ENCODE assay signal across 17 mouse cellular contexts in the genomic region with DNA sequence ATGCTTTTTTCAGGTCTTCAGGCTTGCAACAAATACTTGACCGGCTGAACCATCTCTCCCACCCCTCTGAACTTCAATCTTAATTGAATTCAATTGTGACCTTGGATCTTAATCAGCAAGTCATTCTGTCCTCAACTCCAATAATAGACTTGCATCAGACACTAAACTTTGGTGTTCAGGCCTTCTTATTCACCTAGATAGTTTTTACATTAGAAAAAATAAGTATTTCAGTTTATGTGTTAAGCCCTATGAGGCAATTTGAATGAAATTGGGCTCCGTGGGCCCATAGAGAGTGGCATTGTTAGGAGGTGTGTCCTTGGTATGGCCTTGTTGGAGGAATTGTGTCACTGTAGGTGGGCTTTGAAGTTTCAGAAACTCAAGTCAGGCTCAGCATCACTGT.
DNase-seq lines count a peak whose midpoint lies in the region; ATAC-seq lines count a peak whose summit lies in the region.
"Had no signal": no experiment of that assay in that cellular context is flagged by ENCODE, and none has a peak within 500 bp of the region (broad histone marks: within the 10 kb centered on the region; RNA-seq: fewer than 3 reads in every experiment).

No protein-coding gene starts in this region.

- no peak for ATAC-seq in erythroid progenitor cell, adult 5-6 weeks (replicated peaks; ENCODE audit: low FRiP score, poor library complexity, severe bottlenecking)
- ATAC-seq: activated CD4-positive, CD25-positive, alpha-beta regulatory T cell, adult 4 months; forebrain, embryonic 14.5 days; forebrain, embryonic 16.5 days; Patski had no signal

- peak; percentile 92 for DNase-seq in ES-CJ7 (ENCODE audit: low read depth, low spot score)
- DNase-seq in R1 (ENCODE audit: low read depth, low spot score): peak; percentile 87
- no peak for DNase-seq in right cerebral cortex, postnatal 10 days (ENCODE audit: low spot score in 2 of 2)
- DNase-seq in left cerebral cortex, adult 18-20 months (ENCODE audit: low spot score in 2 of 2): no peak
- DNase-seq: adrenal gland, adult 8-10 months; adrenal gland, postnatal 14 days; adrenal gland, postnatal 36 days; cerebellum, adult 11-12 months; cerebellum, adult 2 months; cerebellum, adult 9-10 months; cerebellum, postnatal 10 days; cerebellum, postnatal 25 days had no signal

Comparison
In these comparisons a context has a peak if more than half of its experiments do, and no peak if none do; other contexts are left out.
1. DNase-seq: peak in ES-CJ7 (single experiment) and R1 (single experiment); none in right cerebral cortex, postnatal 10 days (0 of 2) and left cerebral cortex, adult 18-20 months (0 of 2).